Mouse (Mus musculus): ENCODE results near the gene Ttc39b. TPM values are rescaled to one million over a fixed set of nuclear protein-coding genes. Genes with fewer than 3 reads are reported as not detected.

Gene Ttc39b
- polyA plus RNA-seq, 1 experiment from 2014 or later = 3.3 TPM

- H3K4me3 ChIP-seq = no peak overlapping the region
- H3K36me3 ChIP-seq = no peaks in the 10 kb centered on the region
- ATAC-seq (ENCODE audit: low FRiP score, low read depth) = no peak
- no peak overlapping the region for H3K9ac ChIP-seq
- WGBS = 82% methylated on average over 1 of the region's 1 CpGs
- H3K4me2 ChIP-seq (replicated peaks) = no peak overlapping the region
- H3K4me1 ChIP-seq = no peaks in the 10 kb centered on the region
- no peak overlapping the region for H3K27ac ChIP-seq
- H3K27me3 ChIP-seq (replicated peaks) = no peaks in the 10 kb centered on the region
- no peaks in the 10 kb centered on the region for H3K9me3 ChIP-seq
Measured at GRCm38 (mm10) chr4:83215776-83216175, 108.3 kb downstream of the Ttc39b start.

DNA sequence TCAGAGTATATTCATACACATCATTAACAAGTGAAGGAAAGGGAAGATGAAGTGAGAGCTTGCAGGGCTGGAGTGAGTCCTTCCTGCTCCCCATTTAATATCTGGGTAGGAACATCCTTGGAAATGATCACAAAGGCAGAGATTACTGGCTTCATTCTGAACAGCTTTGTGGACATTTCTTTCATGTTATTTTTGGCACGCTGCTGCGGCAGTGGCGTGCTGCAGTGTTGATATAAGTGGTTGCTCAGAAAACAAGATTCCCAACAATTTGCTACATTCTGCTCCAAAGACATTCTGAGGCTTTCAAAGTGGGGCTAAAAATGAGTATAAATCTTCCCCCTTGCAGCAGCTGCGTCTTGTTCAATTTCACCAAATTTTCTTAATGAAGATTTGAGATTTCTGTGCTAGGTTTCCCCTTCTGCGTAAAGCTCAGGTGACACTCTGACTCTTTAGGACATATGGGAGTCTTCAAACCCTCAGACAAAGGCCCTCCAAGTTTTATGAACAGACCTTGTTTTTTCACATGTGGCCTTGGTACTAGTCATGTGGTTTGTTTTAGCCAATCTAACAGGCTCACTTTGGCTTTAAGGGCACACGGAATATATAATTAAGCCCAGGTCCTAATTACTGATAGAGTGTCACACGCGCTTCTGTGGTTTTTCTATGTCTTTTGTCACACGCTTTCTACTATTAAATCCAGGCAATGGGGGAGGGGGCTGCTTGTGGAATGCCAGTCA, 109.1 kb downstream of the Ttc39b start:
- Histone ChIP-seq H3K9me3 (no peaks in the 10 kb centered on the region), H3K9ac (no peak overlapping the region), H3K4me3 (no peak overlapping the region), H3K36me3 (no peaks in the 10 kb centered on the region), H3K27ac (no peak overlapping the region), H3K27me3 (replicated peaks) (no peaks in the 10 kb centered on the region), H3K4me2 (replicated peaks) (no peak overlapping the region), H3K4me1 (no peaks in the 10 kb centered on the region)
- ATAC-seq (ENCODE audit: low FRiP score, low read depth) = no peak
- WGBS = 83% methylated on average over 9 of the region's 9 CpGs

- WGBS = 85% methylated on average over 6 of the region's 6 CpGs
- Histone ChIP-seq H3K27me3 (replicated peaks) (no peaks in the 10 kb centered on the region), H3K4me3 (no peak overlapping the region), H3K4me1 (no peaks in the 10 kb centered on the region), H3K9me3 (no peaks in the 10 kb centered on the region), H3K4me2 (replicated peaks) (no peak overlapping the region), H3K27ac (no peak overlapping the region), H3K36me3 (no peaks in the 10 kb centered on the region), H3K9ac (no peak overlapping the region)
- ATAC-seq (ENCODE audit: low FRiP score, low read depth) = no peak
Measured at GRCm38 (mm10) chr4:83213752-83214151, 110.3 kb downstream of the Ttc39b start.

DNA sequence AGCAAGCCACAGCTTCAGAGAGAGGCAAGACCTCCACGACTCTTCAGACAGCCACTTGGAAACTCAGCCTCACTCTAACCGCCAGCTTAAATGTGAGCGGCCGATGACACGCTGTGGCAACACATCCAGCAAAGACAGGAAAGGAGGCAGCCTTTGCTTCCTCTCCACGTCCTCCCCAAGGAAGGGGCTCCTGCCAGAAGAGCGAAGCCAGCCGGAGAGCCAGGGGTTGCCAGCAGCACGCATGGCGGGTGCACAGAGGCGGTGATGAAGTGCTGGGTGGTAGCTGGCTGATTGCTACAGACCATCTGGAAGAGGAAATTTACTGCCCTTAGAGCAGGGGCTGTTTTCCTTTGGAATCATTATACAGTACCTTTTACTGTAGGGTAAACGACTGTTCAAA, 112.3 kb downstream of the Ttc39b start:
- Histone ChIP-seq H3K27ac (no peak overlapping the region), H3K36me3 (no peaks in the 10 kb centered on the region), H3K4me1 (0 out of 2 replicates have a peak, but pooled peaks cover 4% of the 10 kb centered on the region), H3K27me3 (replicated peaks) (no peaks in the 10 kb centered on the region), H3K9me3 (no peaks in the 10 kb centered on the region), H3K4me2 (replicated peaks) (no peak overlapping the region), H3K9ac (no peak overlapping the region), H3K4me3 (no peak overlapping the region)
- ATAC-seq (ENCODE audit: low FRiP score, low read depth) = no peak
- 56% methylated on average over 12 of the region's 12 CpGs for WGBS

- no peak overlapping the region for H3K27ac ChIP-seq
- H3K9ac ChIP-seq = no peak overlapping the region
- 83% methylated on average over 6 of the region's 6 CpGs for WGBS
- no peak overlapping the region for H3K4me3 ChIP-seq
- H3K27me3 ChIP-seq (replicated peaks) = no peaks in the 10 kb centered on the region
- no peaks in the 10 kb centered on the region for H3K9me3 ChIP-seq
- H3K4me2 ChIP-seq (replicated peaks) = no peak overlapping the region
- no peaks in the 10 kb centered on the region for H3K36me3 ChIP-seq
- 0 out of 2 replicates have a peak, but pooled peaks cover 8% of the 10 kb centered on the region for H3K4me1 ChIP-seq
- no peak for ATAC-seq (ENCODE audit: low FRiP score, low read depth)
Measured at GRCm38 (mm10) chr4:83210437-83210836, 113.6 kb downstream of the Ttc39b start.

- no peaks in the 10 kb centered on the region for H3K9me3 ChIP-seq
- no peak overlapping the region for H3K4me2 ChIP-seq (replicated peaks)
- no peak overlapping the region for H3K4me3 ChIP-seq
- WGBS = 47% methylated on average over 10 of the region's 10 CpGs
- ATAC-seq (ENCODE audit: low FRiP score, low read depth) = 0 out of 2 replicates have a peak, but pooled peaks have one; percentile 66
- 0 out of 2 replicates have a peak, but pooled peaks cover 8% of the 10 kb centered on the region for H3K4me1 ChIP-seq
- H3K36me3 ChIP-seq = no peaks in the 10 kb centered on the region
- no peak overlapping the region for H3K9ac ChIP-seq
- H3K27me3 ChIP-seq (replicated peaks) = no peaks in the 10 kb centered on the region
- H3K27ac ChIP-seq = no peak overlapping the region
Measured at GRCm38 (mm10) chr4:83206803-83207586, 117.1 kb downstream of the Ttc39b start.

- Histone ChIP-seq H3K4me3 (no peak overlapping the region), H3K9me3 (no peaks in the 10 kb centered on the region), H3K4me2 (replicated peaks) (no peak overlapping the region), H3K27me3 (replicated peaks) (no peaks in the 10 kb centered on the region), H3K36me3 (no peaks in the 10 kb centered on the region), H3K4me1 (0 out of 2 replicates have a peak, but pooled peaks cover 8% of the 10 kb centered on the region), H3K27ac (no peak overlapping the region), H3K9ac (no peak overlapping the region)
- WGBS = 73% methylated on average over 2 of the region's 2 CpGs
- no peak for ATAC-seq (ENCODE audit: low FRiP score, low read depth)
Measured at GRCm38 (mm10) chr4:83206416-83206802, 117.6 kb downstream of the Ttc39b start.

- Histone ChIP-seq H3K4me3 (no peak overlapping the region), H3K4me1 (no peaks in the 10 kb centered on the region), H3K27ac (no peak overlapping the region), H3K27me3 (replicated peaks) (no peaks in the 10 kb centered on the region), H3K36me3 (no peaks in the 10 kb centered on the region), H3K4me2 (replicated peaks) (no peak overlapping the region), H3K9me3 (no peaks in the 10 kb centered on the region), H3K9ac (no peak overlapping the region)
- WGBS = 25% methylated on average over 8 of the region's 8 CpGs
- ATAC-seq (ENCODE audit: low FRiP score, low read depth) = no peak
Measured at GRCm38 (mm10) chr4:83199391-83199790, 124.7 kb downstream of the Ttc39b start.

DNA sequence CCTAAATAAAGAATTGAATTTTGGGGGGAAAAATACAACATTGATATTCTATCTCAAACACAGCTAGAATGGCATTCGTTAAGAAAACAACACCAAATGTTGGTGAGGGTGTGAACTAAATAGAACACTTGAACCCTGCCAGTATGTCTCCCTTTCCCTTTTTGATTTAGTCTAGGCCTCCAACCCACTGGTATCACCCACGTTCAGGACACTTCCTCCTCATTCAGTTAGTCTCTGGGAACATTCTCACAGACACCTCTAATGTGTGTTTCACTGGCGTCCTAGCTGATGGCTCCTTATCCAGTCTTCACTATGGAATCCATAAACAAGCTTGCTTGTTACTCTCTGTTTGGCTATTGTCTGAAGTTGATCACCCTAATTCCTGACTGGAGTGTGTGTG, 125.9 kb downstream of the Ttc39b start:
- H3K9me3 ChIP-seq = no peaks in the 10 kb centered on the region
- no peak overlapping the region for H3K4me2 ChIP-seq (replicated peaks)
- no peaks in the 10 kb centered on the region for H3K4me1 ChIP-seq
- no peaks in the 10 kb centered on the region for H3K36me3 ChIP-seq
- ATAC-seq (ENCODE audit: low FRiP score, low read depth) = no peak
- WGBS = 91% methylated on average over 3 of the region's 3 CpGs
- no peak overlapping the region for H3K9ac ChIP-seq
- H3K4me3 ChIP-seq = no peak overlapping the region
- no peak overlapping the region for H3K27ac ChIP-seq
- H3K27me3 ChIP-seq (replicated peaks) = no peaks in the 10 kb centered on the region

- no peaks in the 10 kb centered on the region for H3K9me3 ChIP-seq
- H3K9ac ChIP-seq = no peak overlapping the region
- 92% methylated on average over 2 of the region's 2 CpGs for WGBS
- no peak overlapping the region for H3K4me2 ChIP-seq (replicated peaks)
- H3K4me1 ChIP-seq = no peaks in the 10 kb centered on the region; the same call in 1 of the 2 replicates
- no peak overlapping the region for H3K27ac ChIP-seq
- no peak overlapping the region for H3K4me3 ChIP-seq
- H3K36me3 ChIP-seq = no peaks in the 10 kb centered on the region
- no peaks in the 10 kb centered on the region for H3K27me3 ChIP-seq (replicated peaks)
- no peak for ATAC-seq (ENCODE audit: low FRiP score, low read depth)
Measured at GRCm38 (mm10) chr4:83189736-83190135, 134.3 kb downstream of the Ttc39b start.

DNA sequence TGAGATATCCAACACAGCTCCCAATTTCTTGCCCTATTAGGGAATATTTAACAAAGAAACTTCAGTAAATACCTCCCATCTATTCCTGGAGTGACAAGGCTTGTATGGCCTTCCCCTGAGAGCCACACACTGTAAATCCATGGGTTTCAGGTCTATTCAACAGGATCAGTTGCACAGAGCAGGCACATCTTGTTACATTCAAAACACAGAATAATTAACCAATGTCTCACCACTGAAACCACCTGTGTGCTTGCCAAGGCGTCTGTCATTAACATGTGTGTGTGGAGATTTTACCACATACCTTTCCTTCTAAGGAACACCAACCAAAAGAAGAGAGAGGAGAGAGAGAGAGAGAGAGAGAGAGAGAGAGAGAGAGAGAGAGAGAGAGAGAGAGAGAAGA, 136.7 kb downstream of the Ttc39b start:
- no peaks in the 10 kb centered on the region for H3K27me3 ChIP-seq (replicated peaks)
- no peaks in the 10 kb centered on the region for H3K36me3 ChIP-seq
- no peak for ATAC-seq (ENCODE audit: low FRiP score, low read depth)
- H3K4me1 ChIP-seq = no peaks in the 10 kb centered on the region; the same call in 1 of the 2 replicates
- 79% methylated on average over 1 of the region's 1 CpGs for WGBS
- no peak overlapping the region for H3K9ac ChIP-seq
- no peak overlapping the region for H3K27ac ChIP-seq
- H3K9me3 ChIP-seq = no peaks in the 10 kb centered on the region
- H3K4me3 ChIP-seq = no peak overlapping the region
- no peak overlapping the region for H3K4me2 ChIP-seq (replicated peaks)

GRCm38 (mm10) chr4:83186448-83186847, 137.6 kb downstream of the Ttc39b start:
- Histone ChIP-seq H3K27me3 (replicated peaks) (no peaks in the 10 kb centered on the region), H3K4me2 (replicated peaks) (no peak overlapping the region), H3K4me3 (no peak overlapping the region), H3K9me3 (no peaks in the 10 kb centered on the region), H3K4me1 (no peaks in the 10 kb centered on the region; the same call in 1 of the 2 replicates), H3K27ac (no peak overlapping the region), H3K9ac (no peak overlapping the region), H3K36me3 (no peaks in the 10 kb centered on the region)
- WGBS = 41% methylated on average over 6 of the region's 6 CpGs
- no peak for ATAC-seq (ENCODE audit: low FRiP score, low read depth)

All from neural tube, embryonic 12.5 days (tissue).